Mouse (Mus musculus) erythroblast, embryonic 14.5 days (primary cell): ENCODE results near the gene Rfc4.

Experiments
- GATA1 ChIP-seq: IDR thresholded peaks from 2 replicates; pipeline ENCODE4 v1.6.1; 2012; ENCODE audit warnings: low read length, inconsistent platforms, mixed read lengths
- TAL1 ChIP-seq: IDR thresholded peaks from 3 replicates; pipeline ENCODE4 v1.6.1; 2012; ENCODE audit warnings: low read length, inconsistent platforms, mixed read lengths

GRCm38 (mm10) chr16:23093321-23093953, 34.1 kb downstream of the Rfc4 start:
- TF ChIP-seq GATA1 (no peak), TAL1 (no peak)
